Comparison of ENCODE assay signal across 13 mouse cellular contexts in the genomic region with DNA sequence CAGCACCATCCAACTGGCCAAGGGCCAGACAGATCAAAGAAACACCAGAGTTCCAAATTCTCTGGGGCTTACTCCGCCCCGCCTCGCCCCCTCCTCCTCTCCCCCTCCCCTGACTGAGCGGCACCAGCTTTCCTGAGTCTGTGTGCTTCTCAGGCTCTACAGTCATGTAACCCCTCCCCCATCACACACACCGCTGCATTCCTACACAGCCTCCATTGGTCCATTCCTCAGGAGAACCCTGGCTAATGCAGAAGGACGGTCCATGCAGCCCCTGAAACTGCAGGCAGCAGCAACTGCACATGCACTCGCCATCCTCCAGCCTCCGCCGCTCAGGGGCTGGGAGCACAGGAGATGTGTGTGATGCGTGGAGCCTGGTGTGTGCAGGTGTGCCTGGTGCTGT.
DNase-seq lines count a peak whose midpoint lies in the region; ATAC-seq and TF ChIP-seq lines count a peak whose summit lies in the region.
"Had no signal": no experiment of that assay in that cellular context is flagged by ENCODE, and none has a peak within 500 bp of the region (broad histone marks: within the 10 kb centered on the region; RNA-seq: fewer than 3 reads in every experiment).

No protein-coding gene starts in this region.

- TF ChIP-seq POLR2A in thymus, adult 2 months (IDR thresholded peaks at IDR 0.05; ENCODE audit: control insufficient read depth, extremely low read depth, insufficient read depth, low read length, poor library complexity) = no peak

- H3K4me1 ChIP-seq in midbrain, embryonic 14.5 days (ENCODE audit: control insufficient read depth, insufficient read depth, low read length) = no peaks in the 10 kb centered on the region
- peaks cover 5% of the 10 kb centered on the region for H3K4me1 ChIP-seq in midbrain, embryonic 15.5 days
- no peaks in the 10 kb centered on the region for H3K4me1 ChIP-seq in embryonic facial prominence, embryonic 14.5 days (ENCODE audit: control insufficient read depth, insufficient read depth, low read length)
- H3K4me1 ChIP-seq in neural tube, embryonic 14.5 days (ENCODE audit: control insufficient read depth, insufficient read depth, low read length) = no peaks in the 10 kb centered on the region
- H3K4me1 ChIP-seq in thymus, adult 2 months (replicated peaks; ENCODE audit: control insufficient read depth, insufficient read depth, low read length) = no peaks in the 10 kb centered on the region
- H3K4me1 ChIP-seq: heart, embryonic 15.5 days had no signal

- WGBS in midbrain, embryonic 14.5 days = 41% methylated on average over 10 of the region's 10 CpGs
- WGBS in midbrain, embryonic 15.5 days = 41% methylated on average over 10 of the region's 10 CpGs
- 43% methylated on average over 10 of the region's 10 CpGs for WGBS in embryonic facial prominence, embryonic 14.5 days
- WGBS in neural tube, embryonic 14.5 days = 47% methylated on average over 10 of the region's 10 CpGs
- WGBS in thymus, adult 2 months = 76% methylated on average over 10 of the region's 10 CpGs

- no peak overlapping the region for H3K27ac ChIP-seq in midbrain, embryonic 14.5 days (replicated peaks; ENCODE audit: low read depth, low read length)
- H3K27ac ChIP-seq in midbrain, embryonic 15.5 days = no peak overlapping the region
- H3K27ac ChIP-seq in embryonic facial prominence, embryonic 14.5 days (replicated peaks; ENCODE audit: low read depth, low read length) = no peak overlapping the region
- H3K27ac ChIP-seq in neural tube, embryonic 14.5 days (ENCODE audit: low read depth, low read length) = no peak overlapping the region
- no peak overlapping the region for H3K27ac ChIP-seq in thymus, adult 2 months (ENCODE audit: control insufficient read depth, insufficient read depth, low read length)
- H3K27ac ChIP-seq: embryonic facial prominence, embryonic 15.5 days; heart, embryonic 15.5 days; layer of hippocampus, adult 2 months had no signal

- TF ChIP-seq CTCF in thymus, adult 2 months (IDR thresholded peaks at IDR 0.05; ENCODE audit: borderline replicate concordance, control insufficient read depth, extremely low read depth, insufficient read depth, low read length, poor library complexity) = no peak

- H3K4me3 ChIP-seq in midbrain, embryonic 14.5 days (replicated peaks; ENCODE audit: low read depth, low read length) = no peak overlapping the region
- no peak overlapping the region for H3K4me3 ChIP-seq in midbrain, embryonic 15.5 days
- no peak overlapping the region for H3K4me3 ChIP-seq in embryonic facial prominence, embryonic 14.5 days (ENCODE audit: low read depth, low read length)
- H3K4me3 ChIP-seq in neural tube, embryonic 14.5 days (ENCODE audit: low read depth, low read length) = no peak overlapping the region
- H3K4me3 ChIP-seq in thymus, adult 2 months (ENCODE audit: control insufficient read depth, insufficient read depth, low read length) = no peak overlapping the region
- H3K4me3 ChIP-seq: embryonic facial prominence, embryonic 15.5 days; heart, embryonic 15.5 days; layer of hippocampus, adult 2 months had no signal

- peak; percentile 32 for DNase-seq in embryo, embryonic 11 days
- no peak for DNase-seq in embryo, embryonic 9.5 days (ENCODE audit: extremely low spot score)
- DNase-seq in midbrain, embryonic 14.5 days = peak; percentile 46
- DNase-seq in embryonic facial prominence, embryonic 14.5 days (ENCODE audit: low spot score) = no peak
- DNase-seq in heart, adult 8-10 months (ENCODE audit: low spot score) = no peak
- no peak for DNase-seq in thymus, adult 2 months
- DNase-seq: thymus, postnatal 14 days had no signal

- no peak overlapping the region for H3K9ac ChIP-seq in midbrain, embryonic 14.5 days (replicated peaks; ENCODE audit: low read length)
- H3K9ac ChIP-seq in midbrain, embryonic 15.5 days = no peak overlapping the region
- H3K9ac ChIP-seq in embryonic facial prominence, embryonic 14.5 days (ENCODE audit: low read depth, low read length) = no peak overlapping the region
- no peak overlapping the region for H3K9ac ChIP-seq in neural tube, embryonic 14.5 days (replicated peaks; ENCODE audit: low read depth, low read length)
- H3K9ac ChIP-seq: embryonic facial prominence, embryonic 15.5 days; heart, embryonic 15.5 days had no signal

- H3K9me3 ChIP-seq in midbrain, embryonic 14.5 days (ENCODE audit: control insufficient read depth, low read length) = no peaks in the 10 kb centered on the region
- no peaks in the 10 kb centered on the region for H3K9me3 ChIP-seq in midbrain, embryonic 15.5 days
- no peaks in the 10 kb centered on the region for H3K9me3 ChIP-seq in embryonic facial prominence, embryonic 14.5 days (ENCODE audit: control insufficient read depth, low read length)
- H3K9me3 ChIP-seq in neural tube, embryonic 14.5 days (ENCODE audit: control insufficient read depth, low read length) = no peaks in the 10 kb centered on the region
- H3K9me3 ChIP-seq: embryonic facial prominence, embryonic 15.5 days; heart, embryonic 15.5 days had no signal

- H3K36me3 ChIP-seq in midbrain, embryonic 14.5 days (ENCODE audit: control insufficient read depth, insufficient read depth, low read length) = no peaks in the 10 kb centered on the region
- H3K36me3 ChIP-seq in midbrain, embryonic 15.5 days (replicated peaks) = no peaks in the 10 kb centered on the region
- H3K36me3 ChIP-seq in embryonic facial prominence, embryonic 14.5 days (ENCODE audit: control insufficient read depth, insufficient read depth, low read length) = no peaks in the 10 kb centered on the region
- H3K36me3 ChIP-seq in neural tube, embryonic 14.5 days (ENCODE audit: control insufficient read depth, insufficient read depth, low read length) = no peaks in the 10 kb centered on the region
- no peaks in the 10 kb centered on the region for H3K36me3 ChIP-seq in thymus, adult 2 months (ENCODE audit: control insufficient read depth, insufficient read depth, low read length)
- H3K36me3 ChIP-seq: embryonic facial prominence, embryonic 15.5 days; heart, embryonic 15.5 days had no signal

- ATAC-seq in midbrain, embryonic 14.5 days (ENCODE audit: low FRiP score, low TSS enrichment) = no peak
- ATAC-seq in midbrain, embryonic 15.5 days (replicated peaks) = no peak
- ATAC-seq in embryonic facial prominence, embryonic 14.5 days (ENCODE audit: low read depth) = 0 out of 2 replicates have a peak, but pooled peaks have one; percentile 26
- ATAC-seq in neural tube, embryonic 14.5 days (ENCODE audit: low read depth) = peak; percentile 54; the same call in 1 of the 2 replicates
- ATAC-seq: lung, postnatal 0 days had no signal

- H3K4me2 ChIP-seq in midbrain, embryonic 14.5 days (ENCODE audit: low read length) = no peak overlapping the region
- H3K4me2 ChIP-seq in midbrain, embryonic 15.5 days = no peak overlapping the region
- H3K4me2 ChIP-seq in embryonic facial prominence, embryonic 14.5 days (ENCODE audit: low read depth, low read length) = no peak overlapping the region
- no peak overlapping the region for H3K4me2 ChIP-seq in neural tube, embryonic 14.5 days (ENCODE audit: low read depth, low read length)
- H3K4me2 ChIP-seq: embryonic facial prominence, embryonic 15.5 days; heart, embryonic 15.5 days had no signal

- H3K27me3 ChIP-seq in midbrain, embryonic 14.5 days (ENCODE audit: control insufficient read depth, insufficient read depth, low read length) = no peaks in the 10 kb centered on the region
- no peaks in the 10 kb centered on the region for H3K27me3 ChIP-seq in midbrain, embryonic 15.5 days (replicated peaks)
- H3K27me3 ChIP-seq in embryonic facial prominence, embryonic 14.5 days (replicated peaks; ENCODE audit: control insufficient read depth, insufficient read depth, low read length) = no peaks in the 10 kb centered on the region
- no peaks in the 10 kb centered on the region for H3K27me3 ChIP-seq in neural tube, embryonic 14.5 days (ENCODE audit: control insufficient read depth, insufficient read depth, low read length)
- H3K27me3 ChIP-seq in thymus, adult 2 months (ENCODE audit: control insufficient read depth, insufficient read depth, low read length) = no peaks in the 10 kb centered on the region
- H3K27me3 ChIP-seq: embryonic facial prominence, embryonic 15.5 days; heart, embryonic 15.5 days had no signal

Comparison
In these comparisons a context has a peak if more than half of its experiments do, and no peak if none do; other contexts are left out.
1. DNase-seq: peak in embryo, embryonic 11 days (single experiment) and midbrain, embryonic 14.5 days (single experiment); none in embryo, embryonic 9.5 days (single experiment), embryonic facial prominence, embryonic 14.5 days (single experiment), heart, adult 8-10 months (single experiment) and thymus, adult 2 months (single experiment).
2. ATAC-seq: peak in embryonic facial prominence, embryonic 14.5 days (single experiment) and neural tube, embryonic 14.5 days (single experiment); none in midbrain, embryonic 14.5 days (single experiment) and midbrain, embryonic 15.5 days (single experiment).